Mouse (Mus musculus): ENCODE measurements at regions not wholly inside any gene's neighbourhood (a gene's known extent, or its start where the extent isn't known, plus 50 kb on each side); places are given as distances from the start of the nearest gene placed in this dataset.

DNA sequence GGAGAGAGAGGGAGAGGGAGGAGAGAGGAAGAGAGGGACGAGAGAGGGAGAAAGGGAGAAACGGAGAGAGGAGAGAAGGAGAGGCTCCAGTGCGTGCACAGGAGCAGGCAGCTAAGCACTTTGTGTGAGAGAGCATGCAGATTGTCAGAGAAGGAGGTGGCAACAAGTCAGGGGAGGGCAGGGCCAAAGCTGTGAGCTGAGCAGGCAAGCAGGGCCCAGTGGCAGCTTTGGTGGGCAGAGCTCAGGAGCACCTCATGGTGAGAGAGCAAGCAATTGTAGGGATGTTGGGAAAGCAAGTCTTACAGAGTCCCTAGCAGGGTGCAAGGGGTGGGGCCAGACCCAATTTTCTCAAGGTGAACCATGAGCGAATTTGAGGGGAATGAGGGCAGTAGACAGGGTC, 234.3 kb upstream of the Hey2 start:
- TF ChIP-seq CTCF (conservative IDR thresholded peaks at IDR 0.05 in 1 of 2, IDR thresholded peaks at IDR 0.05 in 1 of 2; ENCODE audit: low read depth in 2 of 2, low read length in 2 of 2) = no peak
- no peak for TF ChIP-seq MAFK (IDR thresholded peaks at IDR 0.05; ENCODE audit: insufficient replicate concordance, low read length)
- TF ChIP-seq E2F4 (IDR thresholded peaks at IDR 0.05; ENCODE audit: insufficient replicate concordance, low read depth, low read length) = no peak
- no peak for TF ChIP-seq NELFE (IDR thresholded peaks at IDR 0.05; ENCODE audit: low read depth, low read length)
- TF ChIP-seq EP300 (IDR thresholded peaks at IDR 0.05; ENCODE audit: low read length) = no peak
- no peak for TF ChIP-seq MEF2A (IDR thresholded peaks at IDR 0.05; ENCODE audit: borderline replicate concordance, low read depth, low read length)
